Mouse (Mus musculus) E14TG2a.4 (cell line): ENCODE data around the gene Syngr1.

Experiments
- CTCF ChIP-seq: conservative IDR thresholded peaks from 2 replicates; pipeline ENCODE4 v1.5.1; 2014; ENCODE audit warnings: low read length
- NANOG ChIP-seq: IDR thresholded peaks from 2 replicates; pipeline ENCODE4 v1.6.1; 2014; ENCODE audit warnings: borderline replicate concordance, low read length, mixed read lengths
- POU5F1 ChIP-seq: IDR thresholded peaks from 2 replicates; pipeline ENCODE4 v1.6.1; 2014; ENCODE audit warnings: low read length, borderline replicate concordance

- TF ChIP-seq CTCF = no peak
- no peak for TF ChIP-seq NANOG
- no peak for TF ChIP-seq POU5F1
Observed at GRCm38 (mm10) chr15:80075733-80076337, 15.3 kb upstream of the Syngr1 start.
